Comparison of ENCODE assay signal across 13 mouse cellular contexts in the genomic region with DNA sequence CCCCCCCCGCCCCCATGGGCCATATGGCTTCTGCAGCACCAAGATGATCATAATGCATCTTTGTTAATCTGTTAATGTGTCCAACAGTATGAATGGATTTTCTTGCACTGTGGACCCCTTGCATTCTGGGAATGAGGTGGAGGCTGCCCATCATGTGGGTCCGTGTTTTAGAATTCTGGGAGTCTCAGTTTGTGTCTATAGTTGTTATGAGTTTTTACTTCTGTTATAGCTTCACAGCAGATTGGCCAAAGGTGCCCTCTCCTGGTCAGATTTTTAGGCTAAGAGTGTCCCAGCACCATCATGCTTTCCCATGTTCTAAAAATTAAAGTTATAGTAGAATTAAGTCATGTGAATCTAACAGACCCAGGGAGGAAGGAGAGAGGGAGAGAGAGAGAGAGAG. TPM values are rescaled to one million over a fixed set of nuclear protein-coding genes. Genes with fewer than 3 reads are reported as not detected.
A peak's percentile ranks its signal among the peaks of the same experiment; 100 is the strongest.
DNase-seq lines count a peak whose midpoint lies in the region; ATAC-seq and TF ChIP-seq lines count a peak whose summit lies in the region.
"Had no signal": no experiment of that assay in that cellular context is flagged by ENCODE, and none has a peak within 500 bp of the region (broad histone marks: within the 10 kb centered on the region; RNA-seq: fewer than 3 reads in every experiment).

No protein-coding gene starts in this region.

- DNase-seq in forebrain, postnatal 0 days = no peak
- no peak for DNase-seq in forebrain, embryonic 14.5 days (ENCODE audit: low spot score)
- peak; percentile 43 for DNase-seq in layer of hippocampus, adult 11-12 months (ENCODE audit: low spot score)
- DNase-seq in layer of hippocampus, adult 9-11 months = no peak
- DNase-seq in thymus, postnatal 25 days = peak; percentile 53
- no peak for DNase-seq in thymus, postnatal 0 days (ENCODE audit: low spot score)
- no peak for DNase-seq in yolk sac, embryonic 10.5 days (ENCODE audit: low spot score)
- DNase-seq in left cerebral cortex, postnatal 10 days (ENCODE audit: extremely low spot score in 1 of 2, low spot score in 2 of 2) = no peak
- DNase-seq: embryo, embryonic 11 days; gastrocnemius, postnatal 36 days; liver, embryonic 13.5 days; spleen, adult 18-20 months had no signal

- WGBS in forebrain, postnatal 0 days = 28% methylated on average over 2 of the region's 2 CpGs
- WGBS in forebrain, embryonic 14.5 days = 27% methylated on average over 2 of the region's 2 CpGs

- H3K4me3 ChIP-seq in forebrain, postnatal 0 days (ENCODE audit: low read depth, low read length) = no peak overlapping the region
- H3K4me3 ChIP-seq in forebrain, embryonic 14.5 days (ENCODE audit: low read depth, low read length) = no peak overlapping the region
- H3K4me3 ChIP-seq: liver, embryonic 13.5 days; midbrain, embryonic 13.5 days had no signal

- no peak overlapping the region for H3K27ac ChIP-seq in forebrain, postnatal 0 days (ENCODE audit: low read depth, low read length)
- H3K27ac ChIP-seq in forebrain, embryonic 14.5 days (ENCODE audit: low read depth, low read length) = no peak overlapping the region
- H3K27ac ChIP-seq: liver, embryonic 13.5 days; midbrain, embryonic 13.5 days had no signal

- H3K9me3 ChIP-seq in forebrain, postnatal 0 days (ENCODE audit: low read length) = no peaks in the 10 kb centered on the region
- no peaks in the 10 kb centered on the region for H3K9me3 ChIP-seq in forebrain, embryonic 14.5 days (replicated peaks; ENCODE audit: control insufficient read depth, low read length)
- H3K9me3 ChIP-seq: liver, embryonic 13.5 days; midbrain, embryonic 13.5 days had no signal

- H3K27me3 ChIP-seq in forebrain, postnatal 0 days (ENCODE audit: insufficient read depth, low read length) = no peaks in the 10 kb centered on the region
- H3K27me3 ChIP-seq in forebrain, embryonic 14.5 days (replicated peaks; ENCODE audit: control insufficient read depth, insufficient read depth, low read length) = no peaks in the 10 kb centered on the region
- H3K27me3 ChIP-seq: liver, embryonic 13.5 days; midbrain, embryonic 13.5 days had no signal

- TF ChIP-seq CTCF in forebrain, postnatal 0 days (IDR thresholded peaks at IDR 0.05; ENCODE audit: low read depth) = peak; percentile 52

- H3K36me3 ChIP-seq in forebrain, postnatal 0 days (ENCODE audit: insufficient read depth) = no peaks in the 10 kb centered on the region
- H3K36me3 ChIP-seq in forebrain, embryonic 14.5 days (ENCODE audit: control insufficient read depth, insufficient read depth, low read length) = no peaks in the 10 kb centered on the region
- H3K36me3 ChIP-seq: liver, embryonic 13.5 days; midbrain, embryonic 13.5 days had no signal

- peak; percentile 54 for ATAC-seq in forebrain, postnatal 0 days
- no peak for ATAC-seq in forebrain, embryonic 14.5 days
- ATAC-seq: midbrain, embryonic 13.5 days had no signal

- H3K4me1 ChIP-seq in forebrain, postnatal 0 days (ENCODE audit: insufficient read depth) = no peaks in the 10 kb centered on the region
- H3K4me1 ChIP-seq in forebrain, embryonic 14.5 days (ENCODE audit: control insufficient read depth, insufficient read depth, low read length) = no peaks in the 10 kb centered on the region
- H3K4me1 ChIP-seq: liver, embryonic 13.5 days; midbrain, embryonic 13.5 days had no signal

- intact Hi-C loops in left cerebral cortex, postnatal 10 days (cut with DNase I) = loop anchor here (10.0 kb wide), 5 partner anchors 95 to 825 kb away; partner anchors contain the start of gene Klf13

- no peak overlapping the region for H3K9ac ChIP-seq in forebrain, postnatal 0 days
- H3K9ac ChIP-seq in forebrain, embryonic 14.5 days (ENCODE audit: low read length) = no peak overlapping the region
- H3K9ac ChIP-seq: liver, embryonic 13.5 days; midbrain, embryonic 13.5 days had no signal

- H3K4me2 ChIP-seq in forebrain, postnatal 0 days (ENCODE audit: low read depth) = no peak overlapping the region
- H3K4me2 ChIP-seq in forebrain, embryonic 14.5 days (ENCODE audit: low read length) = no peak overlapping the region
- H3K4me2 ChIP-seq: liver, embryonic 13.5 days; midbrain, embryonic 13.5 days had no signal

RNA-seq across cellular contexts. Expression of gene Trpm1, which starts 3.9 kb away (rescaled TPM):
- total RNA-seq in forebrain, postnatal 0 days (2014; rRNA removed) = 0.23 TPM in 1 of 2 replicates, not detected in the other
- polyA plus RNA-seq in forebrain, postnatal 0 days (2015; fragmentation: Nextera tagmentation; extraction: Ambion mirVana) = 0.09 and 0.45 TPM in 2 replicates
- 0.11 and 0.49 TPM in 2 replicates for polyA plus RNA-seq in forebrain, embryonic 14.5 days (2014; fragmentation: Nextera tagmentation; extraction: Ambion mirVana)
- polyA plus RNA-seq in thymus, postnatal 0 days (2015; fragmentation: Nextera tagmentation; extraction: Ambion mirVana) = 1.5 and 1.8 TPM in 2 replicates
- total RNA-seq in left cerebral cortex, postnatal 10 days (2021) = under 1 TPM; 0.81 to 0.89 TPM
- polyA plus RNA-seq: liver, embryonic 13.5 days had no signal

Comparison
In these comparisons a context has a peak if more than half of its experiments do, and no peak if none do; other contexts are left out.
1. DNase-seq: peak in layer of hippocampus, adult 11-12 months (single experiment) and thymus, postnatal 25 days (single experiment); none in forebrain, postnatal 0 days (single experiment), forebrain, embryonic 14.5 days (single experiment), layer of hippocampus, adult 9-11 months (single experiment), thymus, postnatal 0 days (single experiment), yolk sac, embryonic 10.5 days (single experiment) and left cerebral cortex, postnatal 10 days (0 of 2).